Mouse (Mus musculus) brain, embryonic 14.5 days (tissue): ENCODE measurements around the gene Prkar1b.

Experiments used
- CTCF ChIP-seq: fragments of 200-500 bp; IDR thresholded peaks from 2 replicates; pipeline ENCODE4 v1.5.1; 2012; ENCODE audit warnings: inconsistent platforms, mild to moderate bottlenecking, moderate library complexity, borderline replicate concordance; ENCODE audit not compliant: insufficient read depth, insufficient read length; ENCODE audit errors: extremely low read depth
- POLR2A ChIP-seq: fragments of 200-500 bp; IDR thresholded peaks from 2 replicates; pipeline ENCODE4 v1.6.1; 2012; ENCODE audit warnings: mild to moderate bottlenecking, inconsistent platforms, borderline replicate concordance; ENCODE audit not compliant: poor library complexity, insufficient read depth, insufficient read length, severe bottlenecking; ENCODE audit errors: extremely low read depth

GRCm38 (mm10) chr5:138990659-138991380, 159.0 kb downstream of the Prkar1b start:
- TF ChIP-seq CTCF (no peak), POLR2A (no peak)
